Mouse (Mus musculus) retina, adult 2 months (tissue): Measurements from ENCODE around the gene Rbm42.
A peak's percentile ranks its signal among the peaks of the same experiment; 100 is the strongest.

Experiments used
- DNase-seq: peaks from one replicate; pipeline ENCODE4 v3.0.0-alpha.2; 2012; ENCODE audit warnings: low read depth, low spot score

The Rbm42 gene

GRCm38 (mm10) chr7:30618658-30619057 is 31.5 kb downstream of the Rbm42 start:
- DNase-seq: no peak

DNA sequence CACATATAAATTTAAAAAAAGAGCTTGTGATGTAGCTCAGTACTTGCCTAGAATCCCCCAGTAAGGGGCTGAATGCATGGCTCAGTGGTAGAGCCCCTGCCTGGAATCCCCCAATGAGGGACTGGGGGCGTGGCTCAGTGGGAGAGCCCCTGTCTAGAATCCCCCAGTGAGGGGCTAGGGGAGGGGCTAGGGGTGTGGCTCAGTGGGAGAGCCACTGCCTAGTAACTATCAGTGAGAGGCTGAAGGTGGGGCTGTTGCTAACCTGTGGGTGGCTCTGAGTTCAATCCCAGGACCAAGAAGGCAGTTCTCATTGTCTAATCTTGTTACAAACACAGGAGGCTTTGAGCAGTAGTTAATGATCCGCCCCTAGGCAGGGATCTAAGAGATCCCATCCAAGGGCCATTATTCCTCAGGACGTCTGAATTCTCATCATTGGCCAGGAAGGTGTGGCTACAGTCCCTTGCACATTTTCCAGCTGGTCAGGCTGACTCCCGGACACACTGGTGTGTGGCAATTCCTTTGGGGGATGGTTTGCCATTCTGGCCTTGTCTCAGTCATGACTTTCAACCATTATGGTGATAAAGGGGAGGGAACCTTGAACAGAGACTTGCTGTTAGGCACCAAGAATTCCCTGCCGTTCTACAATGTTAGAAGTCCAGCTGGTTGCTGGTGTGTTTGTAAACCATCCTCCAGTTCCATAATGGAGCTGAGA is 34.9 kb downstream of the Rbm42 start:
- no peak for DNase-seq

GRCm38 (mm10) chr7:30614454-30614853 is 35.7 kb downstream of the Rbm42 start:
- DNase-seq: no peak

- no peak for DNase-seq
Observed at GRCm38 (mm10) chr7:30613529-30614112, 36.5 kb downstream of the Rbm42 start.

GRCm38 (mm10) chr7:30612654-30613402 is 37.3 kb downstream of the Rbm42 start, which contains the start of gene Upk1a:
Gene Upk1a, minus strand, starts transcription at chr7:30612847.
- DNase-seq: no peak

DNA sequence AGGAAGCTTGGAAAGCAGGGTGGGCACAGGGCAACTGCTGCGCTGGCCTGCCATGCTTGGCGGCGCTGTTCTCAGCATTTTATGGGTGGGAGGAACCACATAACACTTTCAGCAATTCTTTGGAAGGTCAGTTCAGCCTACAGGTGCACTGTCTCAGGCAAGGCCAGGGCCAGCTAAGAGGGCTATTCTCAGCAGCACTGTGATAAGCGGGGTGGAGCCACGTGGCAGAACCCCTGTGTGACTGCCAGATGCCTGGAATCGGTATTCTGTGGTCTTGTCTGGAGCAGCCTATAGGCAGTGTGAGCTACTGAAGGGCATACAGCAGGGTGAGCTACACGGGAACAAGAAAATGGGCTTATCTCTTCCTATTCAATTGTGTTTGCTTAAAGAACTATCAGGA is 40.1 kb downstream of the Rbm42 start:
- no peak for DNase-seq

DNA sequence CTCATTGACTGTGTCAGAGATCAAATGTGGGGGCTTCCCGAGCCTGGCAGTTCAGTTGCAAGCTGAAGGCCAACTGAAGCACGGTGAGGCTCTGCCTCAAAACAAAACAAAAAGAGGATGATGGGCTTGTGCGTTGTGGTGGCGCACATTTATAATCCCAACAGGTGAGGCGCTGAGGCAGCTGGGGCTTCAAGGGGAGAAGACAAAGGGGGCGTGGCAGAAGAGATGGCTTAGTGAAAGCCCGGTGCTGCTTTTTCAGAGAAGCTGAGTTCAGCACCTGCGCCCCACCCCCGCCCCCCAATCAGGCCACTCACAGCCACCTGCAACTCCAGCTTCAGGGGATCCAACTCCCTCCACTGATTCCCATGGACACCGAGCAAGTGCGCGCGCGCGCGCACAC is 41.6 kb downstream of the Rbm42 start:
- DNase-seq: no peak

- DNase-seq: no peak
Observed at GRCm38 (mm10) chr7:30607706-30608309, 42.3 kb downstream of the Rbm42 start.

DNA sequence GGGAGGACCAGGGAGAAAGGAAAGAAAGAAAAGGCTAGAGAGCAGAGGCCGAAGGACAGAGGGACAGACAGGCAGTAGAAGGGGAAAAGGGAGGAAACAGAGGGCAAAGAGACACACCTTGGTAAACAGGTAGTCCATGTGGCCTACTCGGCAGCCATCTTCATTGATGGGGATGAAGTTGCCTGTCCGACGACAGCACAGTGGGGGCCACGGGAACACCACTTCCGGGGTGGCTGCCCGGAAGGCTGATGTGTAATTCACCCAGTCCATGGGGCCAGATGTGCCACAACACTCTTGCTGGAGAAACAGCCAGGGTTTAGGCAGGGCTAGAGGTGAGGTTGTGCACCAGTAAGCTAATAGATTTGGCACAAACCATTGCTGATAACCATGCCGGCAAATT is 45.2 kb downstream of the Rbm42 start:
- DNase-seq: no peak

DNA sequence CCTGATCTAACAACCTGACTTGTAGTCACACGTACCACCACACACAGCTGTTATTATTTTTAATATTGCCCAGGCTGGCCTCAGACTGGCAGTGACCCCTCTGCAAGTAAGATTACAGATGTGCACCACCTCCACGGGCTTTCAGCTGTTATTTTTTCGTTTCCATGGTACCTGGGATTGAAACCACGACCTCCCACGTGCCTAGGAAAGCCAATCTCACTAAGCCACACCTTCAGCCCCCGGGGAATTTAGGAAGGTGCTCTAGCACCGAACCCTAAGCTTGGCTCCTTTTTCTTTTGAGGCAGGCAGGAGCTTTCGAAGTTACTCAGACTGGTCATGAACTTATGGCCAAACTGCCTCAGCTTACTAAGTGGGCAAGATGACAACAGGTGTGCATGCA is 45.7 kb downstream of the Rbm42 start:
- no peak for DNase-seq

- no peak for DNase-seq
Observed at GRCm38 (mm10) chr7:30602583-30602982, 47.5 kb downstream of the Rbm42 start.

- no peak for DNase-seq
Observed at GRCm38 (mm10) chr7:30600651-30601050, 49.5 kb downstream of the Rbm42 start.

GRCm38 (mm10) chr7:30599933-30600353 is 50.2 kb downstream of the Rbm42 start:
- DNase-seq: peak; percentile 70

GRCm38 (mm10) chr7:30598786-30599185 is 51.3 kb downstream of the Rbm42 start, which contains the start of gene Zbtb32:
Gene Zbtb32, minus strand, starts transcription at chr7:30598909.
- no peak for DNase-seq

GRCm38 (mm10) chr7:30596811-30597210 is 53.3 kb downstream of the Rbm42 start:
- DNase-seq: no peak

DNA sequence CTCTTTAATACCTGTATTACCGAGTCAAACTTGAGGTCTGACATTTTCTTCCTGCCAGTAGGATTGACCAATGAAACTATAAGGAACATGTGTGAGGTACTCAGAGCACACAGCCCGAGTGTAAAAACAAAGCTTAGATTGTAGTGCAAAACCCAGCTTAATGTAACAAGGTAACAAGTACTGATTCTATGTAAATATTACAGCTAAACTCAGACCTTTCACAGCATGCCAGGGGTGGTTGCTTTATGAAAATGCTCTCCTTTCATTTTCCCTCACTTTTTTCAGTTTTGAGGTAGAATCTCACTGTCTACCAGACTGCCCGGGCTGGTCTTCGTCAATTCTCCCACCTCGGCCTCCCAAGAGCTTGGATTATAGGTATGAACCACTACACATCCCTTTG is 54.0 kb downstream of the Rbm42 start:
- DNase-seq: no peak

- no peak for DNase-seq
Observed at GRCm38 (mm10) chr7:30594510-30595024, 55.5 kb downstream of the Rbm42 start.

GRCm38 (mm10) chr7:30593579-30594509 is 56.3 kb downstream of the Rbm42 start:
- DNase-seq: no peak

DNA sequence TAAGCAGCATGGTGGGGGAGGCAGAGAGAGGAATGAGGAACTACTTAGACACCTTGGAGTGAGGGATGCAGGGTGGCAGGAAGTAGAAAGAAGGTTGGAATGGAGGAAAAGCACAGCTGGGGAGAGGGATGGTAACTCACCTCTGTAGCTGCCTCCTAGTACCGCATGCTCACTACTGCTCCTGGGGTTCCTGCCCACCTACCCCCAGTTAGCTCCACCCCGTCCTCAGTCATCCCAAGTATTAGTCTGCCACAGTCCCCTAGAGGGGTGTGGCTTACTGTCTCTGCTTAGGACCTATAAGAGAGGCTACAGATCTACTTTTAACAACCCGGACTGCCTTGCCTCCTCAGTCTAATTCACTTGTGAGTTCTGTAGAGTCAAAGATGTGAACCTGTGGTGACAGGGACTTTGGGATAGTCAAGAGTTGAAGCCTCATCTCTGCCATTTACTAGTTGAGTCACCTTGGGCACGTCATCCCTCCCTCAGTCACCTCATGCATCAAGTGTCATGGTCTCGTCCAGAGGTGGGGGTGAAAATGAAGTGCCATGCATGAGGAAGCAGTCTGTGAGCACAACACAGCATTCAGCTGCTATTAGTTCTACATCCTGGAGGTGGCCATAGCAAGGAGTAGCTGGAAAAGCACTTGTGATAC is 57.2 kb downstream of the Rbm42 start:
- no peak for DNase-seq

GRCm38 (mm10) chr7:30591605-30591951 is 58.5 kb downstream of the Rbm42 start:
- no peak for DNase-seq
